Mouse (Mus musculus) hindbrain, embryonic 12.5 days (tissue): ENCODE measurements around the gene Cfp. TPM values are rescaled to one million over a fixed set of nuclear protein-coding genes. Genes with fewer than 3 reads are reported as not detected.
A peak's percentile ranks its signal among the peaks of the same experiment; 100 is the strongest.

Experiments
- ATAC-seq: fragments of 200-750 bp; cut with Nextera tagmentation; 2 replicates; pipeline ENCODE4 v1.8.0; 2017; ENCODE audit warnings: moderate TSS enrichment; ENCODE audit not compliant: low FRiP score
- H3K27ac ChIP-seq: fragments of 300-500 bp; sonication (generic); 2 replicates; pipeline ENCODE4 v1.5.1; 2016; ENCODE audit warnings: mild to moderate bottlenecking
- H3K27me3 ChIP-seq: fragments of 300-500 bp; sonication (generic); 2 replicates; pipeline ENCODE4 v1.6.1; 2016; ENCODE audit warnings: mild to moderate bottlenecking
- H3K36me3 ChIP-seq: fragments of 300-500 bp; sonication (generic); 2 replicates; pipeline ENCODE4 v1.6.1; 2016; ENCODE audit warnings: mild to moderate bottlenecking
- H3K4me1 ChIP-seq: fragments of 300-500 bp; sonication (generic); 2 replicates; pipeline ENCODE4 v1.6.1; 2016
- H3K4me2 ChIP-seq: fragments of 300-500 bp; sonication (generic); replicated peaks from 2 replicates; pipeline ENCODE4 v1.6.1; 2016; ENCODE audit warnings: mild to moderate bottlenecking
- H3K4me3 ChIP-seq: fragments of 300-500 bp; sonication (generic); 2 replicates; pipeline ENCODE4 v1.5.1; 2016; ENCODE audit warnings: mild to moderate bottlenecking
- H3K9ac ChIP-seq: fragments of 300-500 bp; sonication (generic); 2 replicates; pipeline ENCODE4 v1.6.1; 2016; ENCODE audit warnings: mild to moderate bottlenecking, moderate library complexity
- H3K9me3 ChIP-seq: fragments of 300-500 bp; sonication (generic); replicated peaks from 2 replicates; pipeline ENCODE4 v1.6.1; 2016; ENCODE audit warnings: mild to moderate bottlenecking
- WGBS: fragments of 180-500 bp; shearing (Covaris S2); methylation state at CpG from one replicate; pipeline ENCODE4 v1.1.7; 2016; 5-methylcytosine and 5-hydroxymethylcytosine counted together
- polyA plus RNA-seq: library from polyadenylated mRNA; unstranded; fragments of >200 nt; fragmentation: Nextera tagmentation; extraction: Ambion mirVana; gene quantifications from 2 replicates; pipeline ENCODE4 v1.2.1, GENCODE M21; 2016

The Cfp gene
- polyA plus RNA-seq, 1 experiment from 2014 or later = 5.1 TPM

DNA sequence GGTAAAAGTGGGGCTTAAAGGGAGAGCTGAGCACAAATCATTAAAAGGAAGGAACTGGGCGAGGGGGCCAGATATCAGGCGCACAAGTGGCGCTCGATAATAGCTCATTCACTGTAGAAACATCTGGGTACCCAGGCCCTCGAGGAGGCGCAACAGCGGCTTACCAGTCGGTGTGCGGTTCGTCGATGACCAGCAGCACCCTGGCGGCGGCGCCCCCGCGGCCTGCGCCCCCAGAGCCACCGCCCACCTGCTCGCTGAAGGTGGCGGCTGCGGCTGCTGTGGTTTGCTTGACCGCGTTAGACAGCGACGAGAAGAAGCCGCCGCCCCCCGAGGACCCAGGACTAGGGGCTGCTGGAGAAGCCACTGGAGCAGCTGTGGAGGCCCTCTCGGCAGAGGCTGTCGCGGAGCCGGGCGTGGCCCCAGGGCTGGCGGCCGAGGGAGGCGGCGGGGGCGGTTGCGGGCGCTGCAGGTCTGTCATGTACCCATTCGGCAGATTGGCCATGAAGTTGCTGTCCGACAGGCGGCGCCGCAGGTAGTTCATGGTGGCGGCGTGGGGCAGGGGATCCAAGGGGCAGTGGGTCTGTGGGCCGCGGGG lies 11.0 kb downstream of the Cfp start:
- peak; percentile 76 for ATAC-seq
- WGBS = 18% methylated on average over 44 of the region's 49 CpGs
- Histone ChIP-seq H3K36me3 (no peaks in the 10 kb centered on the region), H3K27me3 (no peaks in the 10 kb centered on the region), H3K9me3 (no peaks in the 10 kb centered on the region), H3K4me3 (peak overlapping the region; percentile 48), H3K9ac (peak overlapping the region; percentile 63), H3K27ac (peak overlapping the region; percentile 75), H3K4me2 (peak overlapping the region; percentile 58), H3K4me1 (no peaks in the 10 kb centered on the region)

GRCm38 (mm10) chrX:20915075-20915474 lies 16.3 kb downstream of the Cfp start:
- no peaks in the 10 kb centered on the region for H3K36me3 ChIP-seq
- no peaks in the 10 kb centered on the region for H3K27me3 ChIP-seq
- no peak overlapping the region for H3K4me2 ChIP-seq
- no peak overlapping the region for H3K9ac ChIP-seq
- no peak overlapping the region for H3K27ac ChIP-seq
- H3K9me3 ChIP-seq = no peaks in the 10 kb centered on the region
- H3K4me1 ChIP-seq = no peaks in the 10 kb centered on the region
- H3K4me3 ChIP-seq = no peak overlapping the region
- ATAC-seq = no peak

DNA sequence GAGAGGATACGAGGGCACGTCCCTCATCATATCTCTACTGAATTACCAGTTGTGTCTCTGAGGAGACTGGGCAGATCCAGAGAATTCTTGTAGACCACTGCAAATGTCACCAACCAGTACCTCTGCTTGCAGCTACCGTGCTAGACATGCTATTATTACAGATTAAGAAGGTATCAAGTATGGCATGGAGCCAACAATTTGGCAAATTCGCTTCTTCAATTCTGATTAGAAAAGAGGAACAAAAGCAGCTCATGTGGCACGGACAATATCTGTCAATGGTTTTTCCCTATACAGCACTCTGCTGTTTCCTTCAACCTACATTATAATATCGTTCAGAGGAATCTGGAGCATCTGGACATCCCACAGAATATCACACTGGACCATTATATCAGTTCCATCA lies 17.6 kb downstream of the Cfp start:
- Histone ChIP-seq H3K27me3 (no peaks in the 10 kb centered on the region), H3K9ac (no peak overlapping the region), H3K9me3 (no peaks in the 10 kb centered on the region), H3K36me3 (no peaks in the 10 kb centered on the region), H3K4me1 (no peaks in the 10 kb centered on the region), H3K27ac (no peak overlapping the region), H3K4me3 (no peak overlapping the region), H3K4me2 (no peak overlapping the region)
- 87% methylated on average over 6 of the region's 6 CpGs for WGBS
- no peak for ATAC-seq

DNA sequence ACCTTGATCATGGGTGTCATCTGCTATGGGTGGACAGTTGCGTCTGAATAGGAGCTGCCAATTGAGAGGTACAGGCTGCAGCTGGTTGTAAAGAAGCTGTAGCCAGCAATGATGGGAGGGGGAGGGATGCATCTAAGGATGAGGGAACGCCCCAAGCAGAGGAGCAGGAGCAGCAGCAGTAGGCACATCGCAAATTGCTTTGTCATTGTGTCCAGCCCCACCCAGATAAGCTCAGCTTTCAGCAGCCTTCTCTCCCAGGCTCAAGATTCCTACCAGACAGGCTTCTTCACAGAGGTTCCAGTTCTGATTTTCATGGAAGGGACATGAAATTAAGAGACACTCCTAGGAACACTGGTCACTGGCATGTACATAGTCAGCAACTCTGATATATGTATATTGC lies 21.3 kb downstream of the Cfp start:
- no peak overlapping the region for H3K9ac ChIP-seq
- no peak for ATAC-seq
- no peaks in the 10 kb centered on the region for H3K4me1 ChIP-seq
- 0 out of 2 replicates have a peak, but pooled peaks cover 4% of the 10 kb centered on the region for H3K36me3 ChIP-seq
- no peak overlapping the region for H3K4me2 ChIP-seq
- WGBS = 58% methylated on average over 3 of the region's 3 CpGs
- H3K27ac ChIP-seq = no peak overlapping the region
- no peaks in the 10 kb centered on the region for H3K9me3 ChIP-seq
- no peak overlapping the region for H3K4me3 ChIP-seq
- H3K27me3 ChIP-seq = no peaks in the 10 kb centered on the region

Other genes with a start within 250 kb of the Cfp start
- 159 and 160 TPM in 2 replicates for gene Cdk16, start 243.6 kb downstream of the Cfp start, polyA plus RNA-seq
- gene Usp11, start 227.6 kb downstream of the Cfp start, polyA plus RNA-seq = 87.9 and 88.7 TPM in 2 replicates
- gene Araf, start 133.7 kb downstream of the Cfp start, polyA plus RNA-seq = 154 and 155 TPM in 2 replicates
- gene Timp1, start 61.4 kb downstream of the Cfp start, polyA plus RNA-seq = 8.8 and 10.7 TPM in 2 replicates
- gene Syn1, start 10.6 kb downstream of the Cfp start, polyA plus RNA-seq = 22.5 and 29.4 TPM in 2 replicates
- gene Elk1, start 19.1 kb upstream of the Cfp start, polyA plus RNA-seq = 18.5 and 18.7 TPM in 2 replicates
- 43.9 and 49.7 TPM in 2 replicates for gene Uxt, start 30.5 kb upstream of the Cfp start, polyA plus RNA-seq
- gene Zfp182, start 130.8 kb upstream of the Cfp start, polyA plus RNA-seq = 9.5 and 10.2 TPM in 2 replicates
- not detected in 2 replicates for gene Spaca5, start 136.9 kb upstream of the Cfp start, polyA plus RNA-seq
- gene Zfp300, start 158.0 kb upstream of the Cfp start, polyA plus RNA-seq = 3.2 and 4.1 TPM in 2 replicates
- not detected in 2 replicates for gene Ssxa1, start 184.3 kb upstream of the Cfp start, polyA plus RNA-seq
- not detected in 2 replicates for gene Gm21876, start 244.1 kb upstream of the Cfp start, polyA plus RNA-seq